Mouse (Mus musculus) liver, postnatal 0 days (tissue): ENCODE results near the gene Tesk2.

Source experiments
- CTCF ChIP-seq: sonication (generic); IDR thresholded peaks from 2 replicates; pipeline ENCODE4 v1.5.1; 2016; ENCODE audit warnings: antibody characterized with exemption, low read depth
- EP300 ChIP-seq: IDR thresholded peaks from 2 replicates; pipeline ENCODE4 v1.6.1; 2016; ENCODE audit warnings: antibody characterized with exemption, low read depth, mild to moderate bottlenecking

- TF ChIP-seq CTCF (no peak), EP300 (no peak)
These were observed 75.8 kb downstream of the Tesk2 start for GRCm38 (mm10) chr4:116796442-116797110.
